In genomic region chr9:107699376-107699980, GRCm38 (mm10) we compare ENCODE assay signal across 9 mouse cellular contexts. TPM values are rescaled to one million over a fixed set of nuclear protein-coding genes. Genes with fewer than 3 reads are reported as not detected.
DNase-seq lines count a peak whose midpoint lies in the region; ATAC-seq and TF ChIP-seq lines count a peak whose summit lies in the region.
"Had no signal": no experiment of that assay in that cellular context is flagged by ENCODE, and none has a peak within 500 bp of the region (broad histone marks: within the 10 kb centered on the region; RNA-seq: fewer than 3 reads in every experiment).

No protein-coding gene starts in this region.

- H3K4me3 ChIP-seq in midbrain, embryonic 10.5 days, result peak overlapping the region; percentile 33
- H3K4me3 ChIP-seq in midbrain, postnatal 0 days (ENCODE audit: low read depth, low read length), result no peak overlapping the region
- H3K4me3 ChIP-seq in hindbrain, embryonic 12.5 days, result no peak overlapping the region; the same call in 1 of the 2 replicates
- no peak overlapping the region for H3K4me3 ChIP-seq in lung, embryonic 16.5 days (ENCODE audit: low read length)
- H3K4me3 ChIP-seq: liver, embryonic 13.5 days had no signal

- no peak overlapping the region for H3K4me2 ChIP-seq in midbrain, postnatal 0 days (ENCODE audit: low read depth, low read length, poor library complexity, severe bottlenecking)
- peak overlapping the region; percentile 27 for H3K4me2 ChIP-seq in hindbrain, embryonic 12.5 days (replicated peaks)
- H3K4me2 ChIP-seq in lung, embryonic 16.5 days (ENCODE audit: low read depth, low read length), result peak overlapping the region; percentile 41
- H3K4me2 ChIP-seq: liver, embryonic 13.5 days had no signal

- peaks cover 60% of the 10 kb centered on the region for H3K36me3 ChIP-seq in midbrain, embryonic 10.5 days
- peaks cover 21% of the 10 kb centered on the region for H3K36me3 ChIP-seq in midbrain, postnatal 0 days (ENCODE audit: insufficient read depth, low read length)
- peaks cover 17% of the 10 kb centered on the region for H3K36me3 ChIP-seq in hindbrain, embryonic 12.5 days
- no peaks in the 10 kb centered on the region; the same call in 1 of the 2 replicates for H3K36me3 ChIP-seq in lung, embryonic 16.5 days (ENCODE audit: control insufficient read depth, insufficient read depth, low read length)
- H3K36me3 ChIP-seq: liver, embryonic 13.5 days had no signal

- WGBS in midbrain, embryonic 10.5 days, result 3% methylated on average over 9 of the region's 9 CpGs
- 22% methylated on average over 9 of the region's 9 CpGs for WGBS in midbrain, postnatal 0 days
- WGBS in hindbrain, embryonic 12.5 days, result 6% methylated on average over 9 of the region's 9 CpGs
- WGBS in lung, embryonic 16.5 days, result 11% methylated on average over 9 of the region's 9 CpGs

- H3K27me3 ChIP-seq in midbrain, embryonic 10.5 days (ENCODE audit: low read depth, poor library complexity, severe bottlenecking), result no peaks in the 10 kb centered on the region
- H3K27me3 ChIP-seq in midbrain, postnatal 0 days (ENCODE audit: insufficient read depth, low read length), result no peaks in the 10 kb centered on the region
- H3K27me3 ChIP-seq in hindbrain, embryonic 12.5 days, result peaks cover 13% of the 10 kb centered on the region
- no peaks in the 10 kb centered on the region for H3K27me3 ChIP-seq in lung, embryonic 16.5 days (ENCODE audit: control insufficient read depth, insufficient read depth, low read depth, low read length)

- H3K27ac ChIP-seq in midbrain, embryonic 10.5 days (replicated peaks), result peak overlapping the region; percentile 90
- H3K27ac ChIP-seq in midbrain, postnatal 0 days (ENCODE audit: low read depth, low read length), result no peak overlapping the region
- peak overlapping the region; percentile 49 for H3K27ac ChIP-seq in hindbrain, embryonic 12.5 days
- H3K27ac ChIP-seq in lung, embryonic 16.5 days (ENCODE audit: low read length), result peak overlapping the region; percentile 83
- H3K27ac ChIP-seq: liver, embryonic 13.5 days had no signal

- DNase-seq in midbrain, embryonic 10.5 days (ENCODE audit: low spot score), result peak; percentile 50
- DNase-seq in midbrain, postnatal 0 days (ENCODE audit: low spot score), result no peak
- peak; percentile 78 for DNase-seq in yolk sac, embryonic 10.5 days (ENCODE audit: low spot score)
- DNase-seq in natural killer cell, adult 2 months (ENCODE audit: low spot score in 2 of 2), result no peak
- no peak for DNase-seq in ovary, postnatal 14 days (ENCODE audit: low spot score)
- DNase-seq in gastrocnemius, postnatal 25 days, result no peak
- DNase-seq: liver, embryonic 13.5 days had no signal

- no peak for ATAC-seq in midbrain, postnatal 0 days (ENCODE audit: low FRiP score)
- ATAC-seq in hindbrain, embryonic 12.5 days (ENCODE audit: low FRiP score), result no peak; the same call in 1 of the 2 replicates
- ATAC-seq in lung, embryonic 16.5 days (ENCODE audit: low read depth), result no peak

- no peak overlapping the region for H3K9ac ChIP-seq in midbrain, postnatal 0 days (replicated peaks; ENCODE audit: low read length, poor library complexity, severe bottlenecking)
- H3K9ac ChIP-seq in hindbrain, embryonic 12.5 days, result peak overlapping the region; percentile 50; the same call in 1 of the 2 replicates
- peak overlapping the region; percentile 53 for H3K9ac ChIP-seq in lung, embryonic 16.5 days (ENCODE audit: low read length)
- H3K9ac ChIP-seq: liver, embryonic 13.5 days had no signal

- TF ChIP-seq CTCF in midbrain, postnatal 0 days (IDR thresholded peaks at IDR 0.05), result no peak

- no peaks in the 10 kb centered on the region for H3K9me3 ChIP-seq in midbrain, embryonic 10.5 days (replicated peaks)
- H3K9me3 ChIP-seq in midbrain, postnatal 0 days (ENCODE audit: low read length), result no peaks in the 10 kb centered on the region
- no peaks in the 10 kb centered on the region for H3K9me3 ChIP-seq in hindbrain, embryonic 12.5 days (replicated peaks)
- no peaks in the 10 kb centered on the region for H3K9me3 ChIP-seq in lung, embryonic 16.5 days (ENCODE audit: control insufficient read depth, low read length)
- H3K9me3 ChIP-seq: liver, embryonic 13.5 days had no signal

- H3K4me1 ChIP-seq in midbrain, embryonic 10.5 days, result peaks cover 100% of the 10 kb centered on the region
- peaks cover 26% of the 10 kb centered on the region for H3K4me1 ChIP-seq in midbrain, postnatal 0 days (ENCODE audit: insufficient read depth, low read length)
- peaks cover 94% of the 10 kb centered on the region for H3K4me1 ChIP-seq in hindbrain, embryonic 12.5 days
- H3K4me1 ChIP-seq in lung, embryonic 16.5 days (replicated peaks; ENCODE audit: control insufficient read depth, insufficient read depth, low read length), result peaks cover 95% of the 10 kb centered on the region

RNA-seq across cellular contexts. Expression of gene Sema3f, which starts 10.8 kb away (rescaled TPM):
- 14.9 and 17.2 TPM in 2 replicates for polyA plus RNA-seq in midbrain, embryonic 10.5 days (2016; fragmentation: Nextera tagmentation; extraction: Ambion mirVana)
- 115 and 120 TPM in 2 replicates for total RNA-seq in midbrain, postnatal 0 days (2014; rRNA removed)
- polyA plus RNA-seq in midbrain, postnatal 0 days (2015; fragmentation: Nextera tagmentation; extraction: Ambion mirVana), result 13.5 and 14.1 TPM in 2 replicates
- polyA plus RNA-seq in hindbrain, embryonic 12.5 days (2016; fragmentation: Nextera tagmentation; extraction: Ambion mirVana), result 26.8 and 28.3 TPM in 2 replicates
- 10.4 and 11.8 TPM in 2 replicates for polyA plus RNA-seq in lung, embryonic 16.5 days (2015; fragmentation: Nextera tagmentation; extraction: Ambion mirVana)
- 1 to 10 TPM; 5.9 to 9.7 TPM for total RNA-seq in gastrocnemius, postnatal 25 days (2021)

RNA-seq across cellular contexts. Expression of gene Gnat1, which starts 20.0 kb away (rescaled TPM):
- 3.2 and 3.6 TPM in 2 replicates for polyA plus RNA-seq in midbrain, embryonic 10.5 days (2016; fragmentation: Nextera tagmentation; extraction: Ambion mirVana)
- total RNA-seq in midbrain, postnatal 0 days (2014; rRNA removed), result 0.52 and 0.55 TPM in 2 replicates
- polyA plus RNA-seq in midbrain, postnatal 0 days (2015; fragmentation: Nextera tagmentation; extraction: Ambion mirVana), result 2.3 and 2.6 TPM in 2 replicates
- polyA plus RNA-seq in hindbrain, embryonic 12.5 days (2016; fragmentation: Nextera tagmentation; extraction: Ambion mirVana), result 1.4 and 2.6 TPM in 2 replicates
- 0.65 and 1.2 TPM in 2 replicates for polyA plus RNA-seq in lung, embryonic 16.5 days (2015; fragmentation: Nextera tagmentation; extraction: Ambion mirVana)
- total RNA-seq in gastrocnemius, postnatal 25 days (2021), result not detected

RNA-seq across cellular contexts. Expression of gene Slc38a3, which starts 30.1 kb away (rescaled TPM):
- polyA plus RNA-seq in midbrain, embryonic 10.5 days (2016; fragmentation: Nextera tagmentation; extraction: Ambion mirVana), result 9.3 and 11.6 TPM in 2 replicates
- total RNA-seq in midbrain, postnatal 0 days (2014; rRNA removed), result 70.0 and 94.5 TPM in 2 replicates
- 37.6 and 44.6 TPM in 2 replicates for polyA plus RNA-seq in midbrain, postnatal 0 days (2015; fragmentation: Nextera tagmentation; extraction: Ambion mirVana)
- 12.5 and 12.9 TPM in 2 replicates for polyA plus RNA-seq in hindbrain, embryonic 12.5 days (2016; fragmentation: Nextera tagmentation; extraction: Ambion mirVana)
- polyA plus RNA-seq in lung, embryonic 16.5 days (2015; fragmentation: Nextera tagmentation; extraction: Ambion mirVana), result 4.5 and 5.4 TPM in 2 replicates
- total RNA-seq in gastrocnemius, postnatal 25 days (2021), result 10 to 100 TPM; 72.1 to 77.5 TPM

Comparison
In these comparisons a context has a peak if more than half of its experiments do, and no peak if none do; other contexts are left out.
1. DNase-seq: peak in midbrain, embryonic 10.5 days (single experiment) and yolk sac, embryonic 10.5 days (single experiment); none in midbrain, postnatal 0 days (single experiment), natural killer cell, adult 2 months (0 of 2), ovary, postnatal 14 days (single experiment) and gastrocnemius, postnatal 25 days (single experiment).